Mouse (Mus musculus) hindbrain, embryonic 11.5 days (tissue): ENCODE data around the gene Igbp1b. TPM values are rescaled to one million over a fixed set of nuclear protein-coding genes. Genes with fewer than 3 reads are reported as not detected.

ENCODE experiments used
- ATAC-seq: fragments of 200-750 bp; cut with Nextera tagmentation; 2 replicates; pipeline ENCODE4 v1.8.0; 2017; ENCODE audit warnings: mild to moderate bottlenecking, moderate TSS enrichment, moderate library complexity; ENCODE audit not compliant: low FRiP score
- DNase-seq: peaks from one replicate; pipeline ENCODE4 v3.0.0-alpha.2; 2015; ENCODE audit warnings: low spot score
- H3K27ac ChIP-seq: fragments of 300-500 bp; sonication (generic); 2 replicates; pipeline ENCODE4 v1.5.1; 2014; ENCODE audit warnings: mild to moderate bottlenecking, low read depth, low read length
- H3K27me3 ChIP-seq: fragments of 300-500 bp; sonication (generic); 2 replicates; pipeline ENCODE4 v1.6.1; 2014; ENCODE audit warnings: mild to moderate bottlenecking, low read length, moderate library complexity, mixed read lengths; ENCODE audit not compliant: control insufficient read depth, insufficient read depth
- H3K36me3 ChIP-seq: fragments of 300-500 bp; sonication (generic); 2 replicates; pipeline ENCODE4 v1.6.1; 2014; ENCODE audit warnings: mild to moderate bottlenecking, low read length, moderate library complexity, mixed read lengths; ENCODE audit not compliant: control insufficient read depth, insufficient read depth
- H3K4me1 ChIP-seq: fragments of 300-500 bp; sonication (generic); replicated peaks from 2 replicates; pipeline ENCODE4 v1.6.1; 2014; ENCODE audit warnings: low read length, mixed read lengths; ENCODE audit not compliant: control insufficient read depth, insufficient read depth
- H3K4me2 ChIP-seq: fragments of 300-500 bp; sonication (generic); replicated peaks from 2 replicates; pipeline ENCODE4 v1.6.1; 2014; ENCODE audit warnings: mild to moderate bottlenecking, low read depth, low read length
- H3K4me3 ChIP-seq: fragments of 300-500 bp; sonication (generic); 2 replicates; pipeline ENCODE4 v1.5.1; 2014; ENCODE audit warnings: low read depth, low read length
- H3K9ac ChIP-seq: fragments of 300-500 bp; sonication (generic); 2 replicates; pipeline ENCODE4 v1.6.1; 2014; ENCODE audit warnings: low read depth, low read length
- H3K9me3 ChIP-seq: fragments of 300-500 bp; sonication (generic); 2 replicates; pipeline ENCODE4 v1.6.1; 2016; ENCODE audit warnings: low read length; ENCODE audit not compliant: control insufficient read depth
- WGBS: fragments of 180-500 bp; shearing (Covaris S2); extraction: QIAGEN DNeasy Blood & Tissue Kit; methylation state at CpG from one replicate; pipeline ENCODE4 v1.1.7; 2014; 5-methylcytosine and 5-hydroxymethylcytosine counted together
- polyA plus RNA-seq: library from polyadenylated mRNA; unstranded; fragments of >200 nt; fragmentation: Nextera tagmentation; extraction: Ambion mirVana; gene quantifications from 2 replicates; pipeline ENCODE4 v1.2.1, GENCODE M21; 2014

Gene Igbp1b
- not detected in 2 replicates for polyA plus RNA-seq

DNA sequence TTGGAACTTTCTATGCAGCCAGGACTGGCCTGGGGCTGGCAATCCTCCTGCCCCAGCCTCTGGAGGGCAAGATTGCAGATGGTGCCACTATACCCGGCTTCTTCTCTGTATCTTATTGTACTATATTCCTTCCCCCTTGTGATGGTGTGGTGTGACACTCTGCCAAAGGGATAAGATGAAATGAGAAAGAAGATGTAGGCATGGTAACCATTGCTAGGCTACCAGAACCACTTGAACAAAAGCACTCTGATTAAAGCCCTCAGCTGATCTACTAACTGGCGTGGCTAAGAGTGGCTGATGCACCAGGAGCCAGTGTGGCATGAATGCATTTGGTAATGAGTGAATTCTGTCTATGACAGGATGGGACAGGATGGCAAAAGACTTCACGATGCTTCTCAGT, at the start of gene Igbp1b:
Gene Igbp1b, minus strand, starts transcription at position 29 of the 400 bp plus-strand sequence.
- H3K4me1 ChIP-seq: no peaks in the 10 kb centered on the region
- whole genome bisulfite sequencing: 76% methylated on average over 3 of the region's 3 CpGs
- no peaks in the 10 kb centered on the region for H3K27me3 ChIP-seq
- DNase-seq (no peak), ATAC-seq (peak; percentile 30; the same call in 1 of the 2 replicates)
- no peak within 1 kb of the TSS for H3K4me3 ChIP-seq
- no peak within 1 kb of the TSS for H3K4me2 ChIP-seq
- H3K9me3 ChIP-seq: no peaks in the 10 kb centered on the region
- H3K36me3 ChIP-seq: no peaks in the 10 kb centered on the region
- no peak within 1 kb of the TSS for H3K9ac ChIP-seq
- no peak within 1 kb of the TSS for H3K27ac ChIP-seq

DNA sequence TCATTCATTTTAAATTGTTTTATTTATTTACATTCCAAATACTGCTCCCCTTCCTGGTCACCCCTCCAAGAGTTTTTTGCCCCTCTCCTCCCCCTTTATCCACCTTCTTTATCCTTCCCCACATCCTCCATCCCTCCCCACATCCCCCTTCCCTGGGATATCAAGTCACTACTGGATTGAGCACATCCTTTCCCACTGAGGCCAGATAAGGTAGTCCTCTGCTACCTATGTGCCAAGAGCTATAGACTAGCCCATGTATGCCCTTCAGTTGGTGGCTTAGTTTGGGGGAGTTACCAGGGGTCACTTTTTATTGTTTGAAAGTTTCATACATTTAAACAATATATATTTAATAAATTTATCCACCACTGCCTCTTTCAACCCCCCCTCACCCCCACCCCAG, 24.6 kb upstream of the Igbp1b start:
- Histone ChIP-seq H3K9ac (no peak overlapping the region), H3K36me3 (no peaks in the 10 kb centered on the region), H3K27me3 (no peaks in the 10 kb centered on the region), H3K4me1 (no peaks in the 10 kb centered on the region), H3K4me3 (no peak overlapping the region), H3K4me2 (no peak overlapping the region), H3K27ac (no peak overlapping the region), H3K9me3 (no peaks in the 10 kb centered on the region)
- ATAC-seq (0 out of 2 replicates have a peak, but pooled peaks have one; percentile 47), DNase-seq (no peak)

DNA sequence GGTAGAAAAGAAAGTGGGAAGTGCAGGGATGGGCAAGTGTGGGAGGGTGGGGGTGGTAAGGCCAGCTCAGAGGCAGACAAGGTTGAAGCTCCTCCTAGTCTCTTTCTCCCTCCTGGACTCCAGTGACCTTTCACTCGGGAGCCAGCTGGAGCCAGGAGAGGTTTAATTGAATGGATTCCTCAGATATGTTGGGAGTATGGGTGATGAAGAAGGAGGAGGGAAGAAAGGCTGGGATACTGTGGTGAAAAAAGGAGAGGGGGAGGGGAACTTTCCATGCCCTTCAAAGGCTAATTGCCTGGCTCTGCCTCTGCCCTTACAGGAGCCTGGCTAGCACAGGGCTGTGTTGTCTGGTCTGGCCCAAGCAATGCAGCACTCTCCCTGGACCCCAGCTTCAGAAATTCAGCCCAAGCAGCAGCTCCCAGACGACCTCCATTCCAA, 14.4 kb upstream of the Igbp1b start:
- DNase-seq (peak; percentile 31), ATAC-seq (peak; percentile 82)
- Histone ChIP-seq H3K9ac (no peak overlapping the region), H3K27me3 (no peaks in the 10 kb centered on the region), H3K4me1 (no peaks in the 10 kb centered on the region), H3K4me3 (no peak overlapping the region), H3K36me3 (no peaks in the 10 kb centered on the region), H3K9me3 (no peaks in the 10 kb centered on the region), H3K27ac (no peak overlapping the region), H3K4me2 (no peak overlapping the region)
- whole genome bisulfite sequencing: 16% methylated on average over 2 of the region's 2 CpGs

- DNase-seq: no peak
Observed at GRCm38 (mm10) chr6:138665416-138665815, 7.1 kb upstream of the Igbp1b start.

GRCm38 (mm10) chr6:138645604-138646003, 12.7 kb downstream of the Igbp1b start:
- H3K4me3 ChIP-seq: no peak overlapping the region
- no peak overlapping the region for H3K4me2 ChIP-seq
- no peaks in the 10 kb centered on the region for H3K27me3 ChIP-seq
- H3K9me3 ChIP-seq: no peaks in the 10 kb centered on the region
- no peak overlapping the region for H3K27ac ChIP-seq
- ATAC-seq: no peak
- H3K4me1 ChIP-seq: no peaks in the 10 kb centered on the region
- 98% methylated on average over 2 of the region's 2 CpGs for WGBS
- no peak for DNase-seq
- no peak overlapping the region for H3K9ac ChIP-seq
- H3K36me3 ChIP-seq: no peaks in the 10 kb centered on the region

More at GRCm38 (mm10) chr6:138665416-138665815, 7.1 kb upstream of the Igbp1b start:
- no peak overlapping the region for H3K27ac ChIP-seq
- no peak overlapping the region for H3K4me2 ChIP-seq
- whole genome bisulfite sequencing: 82% methylated on average over 3 of the region's 3 CpGs
- H3K4me1 ChIP-seq: no peaks in the 10 kb centered on the region
- no peaks in the 10 kb centered on the region for H3K27me3 ChIP-seq
- peak; percentile 40; the same call in 1 of the 2 replicates for ATAC-seq
- no peaks in the 10 kb centered on the region for H3K9me3 ChIP-seq
- no peak overlapping the region for H3K4me3 ChIP-seq
- no peak overlapping the region for H3K9ac ChIP-seq
- no peaks in the 10 kb centered on the region for H3K36me3 ChIP-seq

DNA sequence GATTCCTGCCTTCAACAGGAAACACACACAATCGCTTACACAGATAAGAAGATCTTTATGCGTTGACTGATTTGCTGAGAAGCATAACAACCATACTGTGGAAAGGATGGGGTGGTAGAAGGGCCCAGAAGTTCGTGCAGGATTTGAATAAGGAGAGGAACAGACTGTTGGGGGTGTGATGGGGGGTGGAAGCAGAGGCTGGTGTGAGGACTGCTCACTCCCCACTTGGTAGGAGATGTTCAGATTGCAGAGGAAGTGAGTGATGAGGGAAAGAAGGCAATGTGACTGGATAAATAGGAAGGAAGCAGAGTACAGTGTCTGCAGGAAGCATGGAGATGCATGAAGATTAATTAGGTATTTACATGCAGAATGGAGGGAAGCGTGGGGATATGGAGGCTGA, 19.0 kb downstream of the Igbp1b start:
- ATAC-seq (no peak), DNase-seq (no peak)
- Histone ChIP-seq H3K4me3 (no peak overlapping the region), H3K4me2 (no peak overlapping the region), H3K9me3 (no peaks in the 10 kb centered on the region), H3K4me1 (no peaks in the 10 kb centered on the region), H3K36me3 (no peaks in the 10 kb centered on the region), H3K9ac (no peak overlapping the region), H3K27me3 (no peaks in the 10 kb centered on the region), H3K27ac (no peak overlapping the region)
- WGBS: 68% methylated on average over 4 of the region's 4 CpGs

DNA sequence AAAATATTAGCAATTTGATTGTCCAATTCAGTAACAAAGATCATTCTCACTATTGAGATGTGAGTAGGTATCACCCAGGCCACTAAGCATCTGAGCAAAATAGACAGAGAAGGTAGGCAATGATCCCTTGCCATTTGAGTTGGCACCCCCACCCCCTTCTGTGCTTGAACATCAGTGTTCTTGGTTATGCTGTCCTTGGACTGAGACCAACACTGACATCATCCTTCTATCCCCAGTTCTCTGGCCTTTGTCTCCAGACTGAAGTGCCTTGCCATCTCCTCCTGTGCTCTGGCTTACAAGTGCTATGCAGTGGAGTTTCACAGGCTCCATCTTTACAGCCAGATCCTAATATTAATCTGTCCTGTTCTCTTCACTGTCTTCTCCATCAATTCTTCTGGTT, 37.6 kb downstream of the Igbp1b start:
- H3K4me3 ChIP-seq: no peak overlapping the region
- no peak for ATAC-seq
- no peak for DNase-seq
- no peaks in the 10 kb centered on the region for H3K9me3 ChIP-seq
- H3K36me3 ChIP-seq: no peaks in the 10 kb centered on the region
- H3K27ac ChIP-seq: no peak overlapping the region
- no peaks in the 10 kb centered on the region for H3K4me1 ChIP-seq
- no peaks in the 10 kb centered on the region for H3K27me3 ChIP-seq
- no peak overlapping the region for H3K4me2 ChIP-seq
- no peak overlapping the region for H3K9ac ChIP-seq

DNA sequence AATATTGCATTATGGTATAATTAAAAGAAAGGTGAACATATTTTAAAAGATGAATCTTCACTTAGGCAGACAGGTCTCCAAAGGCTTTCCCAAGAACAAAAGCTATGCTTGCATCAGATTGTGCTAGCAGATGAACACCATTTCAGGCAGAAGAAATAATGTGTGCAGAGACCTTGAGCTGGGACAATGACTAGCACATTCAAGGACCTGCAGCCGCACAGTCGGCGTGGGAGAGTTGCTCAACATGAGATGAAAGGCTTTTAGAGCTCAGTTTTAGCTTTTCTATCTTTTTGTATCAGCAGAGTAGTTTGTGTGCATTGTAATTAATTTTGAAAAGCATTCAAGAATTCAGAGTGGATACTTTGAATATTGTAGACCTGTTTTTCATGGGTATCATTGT, 39.9 kb downstream of the Igbp1b start:
- H3K9ac ChIP-seq: no peak overlapping the region
- 87% methylated on average over 3 of the region's 3 CpGs for WGBS

More for the DNA sequence above, 39.9 kb downstream of the Igbp1b start:
- DNase-seq (no peak), ATAC-seq (no peak)
- Histone ChIP-seq H3K36me3 (no peaks in the 10 kb centered on the region), H3K4me2 (no peak overlapping the region), H3K27me3 (no peaks in the 10 kb centered on the region), H3K4me1 (no peaks in the 10 kb centered on the region), H3K27ac (no peak overlapping the region), H3K4me3 (no peak overlapping the region), H3K9me3 (no peaks in the 10 kb centered on the region)
